Mouse (Mus musculus) adrenal gland, adult (tissue): ENCODE data around the gene Rims3.
A peak's percentile ranks its signal among the peaks of the same experiment; 100 is the strongest.

Experiments used
- DNase-seq, 2 experiments: peaks; one replicate each; pipeline ENCODE4 v3.0.0; 2022 to 2023; ENCODE audit warnings: low spot score in 1 of 2; ENCODE audit not compliant: inconsistent age in 2 of 2

Gene Rims3

GRCm38 (mm10) chr4:120854588-120855319 lies at the start of gene Rims3:
Gene Rims3, plus strand, starts transcription at chr4:120854816.
- DNase-seq = peak; percentile 47 to 74

GRCm38 (mm10) chr4:120805816-120806215 lies 48.8 kb upstream of the Rims3 start:
- DNase-seq = peak in 1 of 2 experiments; percentile 48

DNA sequence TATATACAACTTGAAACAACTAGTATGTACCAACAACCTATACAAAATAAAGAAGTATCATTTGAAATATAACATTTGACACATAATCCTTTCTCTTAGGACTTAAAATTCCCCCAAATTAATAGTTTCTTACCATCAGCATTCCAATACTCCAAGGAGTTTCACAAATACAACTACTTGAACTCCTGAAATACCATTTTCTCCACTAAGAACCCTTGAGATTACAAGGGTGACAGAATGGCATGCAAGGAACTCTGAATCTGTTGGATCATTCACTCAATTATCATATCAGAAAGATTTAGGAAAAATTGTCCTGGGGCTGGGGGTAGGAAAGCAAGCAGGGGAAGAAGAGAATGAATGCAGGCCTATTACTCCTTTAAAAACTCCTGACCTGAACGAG lies 40.9 kb upstream of the Rims3 start:
- DNase-seq = no peak

GRCm38 (mm10) chr4:120814171-120814570 lies 40.4 kb upstream of the Rims3 start:
- peak; percentile 61 to 91 for DNase-seq

GRCm38 (mm10) chr4:120815163-120815562 lies 39.5 kb upstream of the Rims3 start:
- DNase-seq = no peak

DNA sequence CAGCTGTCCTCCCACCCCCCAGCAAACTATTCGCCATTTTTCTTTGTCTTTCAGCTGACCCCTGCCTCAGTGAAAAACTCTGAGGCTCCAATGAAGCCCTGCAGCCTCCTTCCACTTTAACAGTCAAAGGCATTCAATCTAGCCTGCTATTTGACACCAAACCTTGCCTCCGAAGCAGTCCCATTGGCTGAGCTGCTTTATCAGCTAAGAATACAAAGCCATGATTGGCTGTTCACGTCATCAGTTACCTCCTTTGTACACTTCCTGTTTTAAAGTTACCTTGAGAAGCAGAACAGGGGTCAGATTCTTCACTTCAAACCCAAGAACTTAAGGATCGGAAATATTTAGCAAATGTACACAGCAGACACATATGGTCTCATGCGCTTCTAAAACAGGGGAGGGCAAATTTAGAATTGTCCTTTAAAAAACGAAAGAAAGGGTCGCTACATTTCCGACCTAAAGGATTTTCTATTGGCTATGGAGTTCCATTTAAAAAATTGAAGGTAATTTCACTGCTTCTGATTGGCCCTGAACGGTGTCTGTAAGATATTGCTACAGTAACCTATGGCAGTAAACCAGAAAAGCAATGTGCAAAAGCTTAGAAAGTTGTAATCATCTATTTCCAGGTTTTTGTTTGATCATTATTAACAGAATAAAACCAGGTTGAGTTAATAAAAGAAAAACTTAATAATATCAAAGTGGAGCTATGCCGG lies 38.8 kb upstream of the Rims3 start:
- peak; percentile 84 to 94 for DNase-seq

- DNase-seq = peak; percentile 58 to 85
Measured at GRCm38 (mm10) chr4:120817002-120817774, 37.4 kb upstream of the Rims3 start.

GRCm38 (mm10) chr4:120817951-120818350 lies 36.7 kb upstream of the Rims3 start:
- peak in 1 of 2 experiments; percentile 56 for DNase-seq

DNA sequence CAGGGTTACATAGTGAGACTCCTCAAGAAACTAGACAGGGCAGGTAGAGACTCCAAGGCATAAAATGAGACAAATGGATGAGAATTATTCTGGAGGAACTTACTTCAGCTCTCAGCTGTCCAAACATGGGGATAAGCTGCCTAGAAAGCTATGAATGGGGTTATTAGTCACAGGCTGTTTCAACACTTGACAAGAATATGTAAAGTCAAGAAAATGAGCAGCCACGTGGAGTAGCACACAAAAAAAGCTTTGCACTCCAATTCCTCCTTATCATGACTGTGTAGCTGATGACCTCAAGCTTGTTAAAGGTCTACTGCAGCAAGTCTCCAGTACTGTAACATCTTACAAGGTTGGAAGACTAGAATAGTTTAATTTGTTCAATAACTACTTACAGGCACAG lies 35.3 kb upstream of the Rims3 start:
- peak in 1 of 2 experiments; percentile 59 for DNase-seq

GRCm38 (mm10) chr4:120819871-120820270 lies 34.7 kb upstream of the Rims3 start:
- DNase-seq = no peak

- peak in 1 of 2 experiments; percentile 35 for DNase-seq
Measured at GRCm38 (mm10) chr4:120822191-120822911, 32.3 kb upstream of the Rims3 start.

- DNase-seq = peak; percentile 97 to 98
Measured at GRCm38 (mm10) chr4:120825100-120825553, 29.5 kb upstream of the Rims3 start.

- peak; percentile 98 to 99 for DNase-seq
Measured at GRCm38 (mm10) chr4:120825577-120826326, 28.9 kb upstream of the Rims3 start.

- peak in 1 of 2 experiments; percentile 57 for DNase-seq
Measured at GRCm38 (mm10) chr4:120826418-120826817, 28.2 kb upstream of the Rims3 start.

GRCm38 (mm10) chr4:120830767-120831166 lies 23.8 kb upstream of the Rims3 start:
- DNase-seq = no peak

GRCm38 (mm10) chr4:120831472-120831871 lies 23.1 kb upstream of the Rims3 start, which contains the start of gene Nfyc:
Gene Nfyc, minus strand, starts transcription at chr4:120831572.
- no peak for DNase-seq

- no peak for DNase-seq
Measured at GRCm38 (mm10) chr4:120841342-120841741, 13.3 kb upstream of the Rims3 start.

DNA sequence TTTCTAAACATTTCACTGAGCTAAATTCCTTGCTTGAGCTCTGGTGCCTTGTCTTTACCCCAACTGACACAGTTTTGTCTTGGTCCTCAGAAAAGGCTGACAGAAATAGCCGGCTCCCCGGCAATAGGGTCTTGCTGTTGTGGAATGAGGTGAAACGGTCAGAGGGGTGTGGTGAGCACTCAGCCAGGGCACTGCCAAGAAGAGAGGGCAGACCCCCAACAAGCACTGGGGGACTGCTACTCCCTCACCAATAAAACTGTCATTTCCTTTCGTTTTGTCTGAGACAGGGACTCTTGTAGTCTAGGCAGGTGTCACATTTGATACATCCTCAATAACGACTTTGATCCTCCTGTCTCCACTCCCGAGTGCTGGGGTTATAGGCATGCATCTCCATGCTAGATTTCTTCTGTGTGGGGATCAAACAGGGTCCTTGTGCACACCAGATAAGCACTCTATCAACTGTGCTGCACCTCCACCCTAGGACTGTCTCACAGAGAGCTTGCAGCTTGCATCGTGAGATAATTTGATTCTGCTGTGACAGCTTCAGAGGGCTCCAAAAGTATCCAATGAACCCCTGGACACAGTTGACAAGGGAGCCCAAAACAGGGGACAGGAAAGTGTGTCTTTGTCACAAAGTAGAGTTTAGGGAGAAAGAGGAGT lies 10.1 kb upstream of the Rims3 start:
- DNase-seq = no peak

DNA sequence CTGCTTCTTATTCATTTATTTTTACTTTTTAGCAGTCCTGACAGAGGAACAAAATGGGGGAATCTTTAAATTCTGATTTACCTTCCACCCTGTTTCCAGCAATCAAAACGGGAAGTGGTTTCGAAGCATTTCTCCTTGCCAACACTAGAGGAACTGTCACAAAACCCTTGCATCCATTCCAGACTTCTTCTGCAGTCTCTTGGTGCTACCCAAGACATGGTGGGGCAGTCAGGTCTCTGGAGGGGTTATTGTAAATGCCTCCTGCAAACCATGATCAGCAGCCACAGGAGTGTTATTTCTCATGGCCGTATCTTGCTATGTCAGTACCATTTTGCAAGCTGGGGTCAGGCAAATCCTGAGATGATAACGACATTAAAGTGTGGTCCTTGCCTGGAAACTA lies 9.5 kb upstream of the Rims3 start:
- DNase-seq = no peak
